Mouse (Mus musculus) CH12.LX (cell line): ENCODE data around the gene G6pc. TPM values are rescaled to one million over a fixed set of nuclear protein-coding genes. Genes with fewer than 3 reads are reported as not detected.

Experiments
- DNase-seq: peaks from one replicate; pipeline ENCODE4 v3.0.0-alpha.2; 2013; ENCODE audit errors: extremely low read depth
- H3K27ac ChIP-seq: 2 replicates; pipeline ENCODE4 v1.5.1; 2012; ENCODE audit warnings: low read depth, mild to moderate bottlenecking, control low read depth, moderate library complexity; ENCODE audit not compliant: insufficient read depth
- H3K27me3 ChIP-seq: replicated peaks from 2 replicates; pipeline ENCODE3; 2012; ENCODE audit warnings: inconsistent platforms
- H3K36me3 ChIP-seq, 2 experiments: replicated peaks in 1 of 2; 2 replicates each; pipeline versions ENCODE3 to v1.6.1; 2012; ENCODE audit warnings: inconsistent platforms in 1 of 2, low read length in 1 of 2, mild to moderate bottlenecking in 1 of 2, mixed read lengths in 1 of 2, moderate library complexity in 1 of 2; ENCODE audit not compliant: control insufficient read depth in 1 of 2, insufficient read depth in 1 of 2
- H3K4me1 ChIP-seq, 2 experiments: 2 replicates each; pipeline ENCODE4 v1.6.1; 2012; ENCODE audit warnings: inconsistent platforms in 1 of 2, moderate library complexity in 1 of 2; ENCODE audit not compliant: insufficient read depth in 2 of 2, control insufficient read depth in 1 of 2
- H3K4me2 ChIP-seq: 2 replicates; pipeline ENCODE4 v1.6.1; 2012; ENCODE audit warnings: low read depth, mild to moderate bottlenecking, control low read depth; ENCODE audit not compliant: poor library complexity, insufficient read depth, severe bottlenecking
- H3K4me3 ChIP-seq, 3 experiments: fragments of 150-350 bp in 1 of 3; sonication (generic) in 1 of 3; replicated peaks in 1 of 3; 2 replicates each; pipeline versions ENCODE3 to v1.5.1; 2011 to 2012; ENCODE audit warnings: low read depth in 2 of 3, low read length in 2 of 3, mild to moderate bottlenecking in 2 of 3, moderate library complexity in 2 of 3, control low read depth in 1 of 3, improper control_type of control experiment in 1 of 3, inconsistent platforms in 1 of 3, mixed read lengths in 1 of 3; ENCODE audit not compliant: poor library complexity in 1 of 3
- H3K79me2 ChIP-seq: replicated peaks from 2 replicates; pipeline ENCODE4 v1.6.1; 2012; ENCODE audit warnings: mild to moderate bottlenecking, moderate library complexity; ENCODE audit not compliant: control insufficient read depth, poor library complexity, insufficient read depth, severe bottlenecking; ENCODE audit errors: extremely low read depth
- H3K9ac ChIP-seq: 2 replicates; pipeline ENCODE4 v1.6.1; 2012; ENCODE audit warnings: low read depth, mild to moderate bottlenecking, control low read depth, moderate library complexity; ENCODE audit not compliant: insufficient read depth
- H3K9me3 ChIP-seq: replicated peaks from 2 replicates; pipeline ENCODE3; 2012; ENCODE audit warnings: low read length, inconsistent platforms, mixed read lengths
- CHD2 ChIP-seq: IDR thresholded peaks from 2 replicates; pipeline ENCODE4 v1.6.1; 2011; ENCODE audit warnings: low read length, improper control_type of control experiment
- E2F4 ChIP-seq: IDR thresholded peaks from 2 replicates; pipeline ENCODE4 v1.6.1; 2011; ENCODE audit warnings: low read depth, low read length, improper control_type of control experiment; ENCODE audit not compliant: insufficient replicate concordance
- EP300 ChIP-seq: IDR thresholded peaks from 2 replicates; pipeline ENCODE4 v1.6.1; 2011; ENCODE audit warnings: low read length, improper control_type of control experiment
- JUND ChIP-seq: conservative IDR thresholded peaks from 2 replicates; pipeline ENCODE4 v1.6.1; 2011; ENCODE audit warnings: low read depth, low read length, improper control_type of control experiment
- KAT2A ChIP-seq: IDR thresholded peaks from 2 replicates; pipeline ENCODE4 v1.6.1; 2012; ENCODE audit warnings: low read length, improper control_type of control experiment, inconsistent platforms; ENCODE audit not compliant: insufficient replicate concordance
- MAX ChIP-seq: IDR thresholded peaks from 2 replicates; pipeline ENCODE4 v1.6.1; 2011; ENCODE audit warnings: low read length, improper control_type of control experiment
- MAZ ChIP-seq: IDR thresholded peaks from 2 replicates; pipeline ENCODE4 v1.6.1; 2012; ENCODE audit warnings: low read depth, mild to moderate bottlenecking, inconsistent platforms, low read length, improper control_type of control experiment, moderate library complexity
- MEF2A ChIP-seq: IDR thresholded peaks from 2 replicates; pipeline ENCODE4 v1.6.1; 2014; ENCODE audit warnings: low read depth, mild to moderate bottlenecking, inconsistent platforms, low read length, improper control_type of control experiment, borderline replicate concordance
- POLR2AphosphoS2 ChIP-seq: IDR thresholded peaks from 2 replicates; pipeline ENCODE4 v1.6.1; 2011; ENCODE audit warnings: low read depth, low read length, improper control_type of control experiment
- RAD21 ChIP-seq: IDR thresholded peaks from 2 replicates; pipeline ENCODE4 v1.6.1; 2011; ENCODE audit warnings: low read depth, mild to moderate bottlenecking, low read length, improper control_type of control experiment, moderate library complexity
- TBP ChIP-seq: conservative IDR thresholded peaks from 2 replicates; pipeline ENCODE4 v1.6.1; 2011; ENCODE audit warnings: low read depth, low read length, improper control_type of control experiment
- USF2 ChIP-seq: conservative IDR thresholded peaks from 2 replicates; pipeline ENCODE4 v1.6.1; 2011; ENCODE audit warnings: low read depth, low read length, improper control_type of control experiment
- ZMIZ1 ChIP-seq: IDR thresholded peaks from 2 replicates; pipeline ENCODE4 v1.6.1; 2012; ENCODE audit warnings: low read depth, mild to moderate bottlenecking, inconsistent platforms, low read length, improper control_type of control experiment
- dilution Hi-C: fragments of 300-500 bp; cut with MboI; formaldehyde crosslinking; loops from 2 replicates; pipeline ENCODE4 v1.14.3; 2020; ENCODE audit warnings: low sequenced_read_pairs; ENCODE audit not compliant: extremely low pct_unique_long_range_greater_than_20kb, extremely low pct_ligation_motif_present
- in situ Hi-C: fragments of 300-500 bp; cut with MboI; formaldehyde crosslinking; loops from 3 replicates; pipeline ENCODE4 v1.14.3; 2019; ENCODE audit warnings: low sequenced_read_pairs, low pct_ligation_motif_present, low pct_unique_long_range_greater_than_20kb, mixed read lengths
- polyA plus RNA-seq: library from polyadenylated mRNA; unstranded; fragments of >175 nt; gene quantifications from 2 replicates; pipeline ENCODE4 v1.2.1, GENCODE M21; 2012; ENCODE audit warnings: low read depth; ENCODE audit not compliant: insufficient read length
- total RNA-seq, 2 experiments: library from RNA; depleted of rRNA; stranded (reverse); fragments of 300-350 nt in 1 of 2; fragments of >200 nt in 1 of 2; gene quantifications; 2 replicates each; pipeline ENCODE4 v1.2.3; 2012 to 2014

G6pc gene
- total and polyA plus RNA-seq, 3 experiments = 0.08 TPM; not detected in 2

- H3K9ac ChIP-seq = no peak overlapping the region
- H3K4me3 ChIP-seq = no peak overlapping the region
- H3K9me3 ChIP-seq = no peaks in the 10 kb centered on the region
- dilution Hi-C loops (no loop called here), in situ Hi-C loops (no loop called here)
- H3K4me1 ChIP-seq = peaks cover 7 to 39% of the 10 kb centered on the region in 2 experiments
- H3K27me3 ChIP-seq = no peaks in the 10 kb centered on the region
- no peak for DNase-seq
- peaks cover 12% of the 10 kb centered on the region for H3K79me2 ChIP-seq
- no peak overlapping the region for H3K4me2 ChIP-seq
- TF ChIP-seq POLR2AphosphoS2 = no peak
- no peak for TF ChIP-seq JUND
- TF ChIP-seq EP300 = no peak
- no peak for TF ChIP-seq TBP
- no peak for TF ChIP-seq ZMIZ1
- TF ChIP-seq KAT2A = no peak
- TF ChIP-seq MAX = no peak
- no peak for TF ChIP-seq RAD21
- TF ChIP-seq USF2 = no peak
- TF ChIP-seq CHD2 = no peak
- no peak overlapping the region for H3K27ac ChIP-seq
- no peaks in the 10 kb centered on the region for H3K36me3 ChIP-seq
Measured at GRCm38 (mm10) chr11:101420148-101420547, 52.8 kb downstream of the G6pc start.

- H3K79me2 ChIP-seq = peaks cover 7% of the 10 kb centered on the region
- dilution Hi-C loops = no loop called here
- H3K4me1 ChIP-seq = peaks cover 11 to 43% of the 10 kb centered on the region in 2 experiments
- H3K36me3 ChIP-seq = peaks cover 0 to 17% of the 10 kb centered on the region in 2 experiments
- H3K27ac ChIP-seq = peak within 1 kb of the TSS; percentile 29
- DNase-seq = peak; percentile 17
- peak within 1 kb of the TSS; percentile 60 for H3K9ac ChIP-seq
- no peaks in the 10 kb centered on the region for H3K27me3 ChIP-seq
- H3K4me2 ChIP-seq = peak within 1 kb of the TSS; percentile 87
- peak within 1 kb of the TSS; percentile 78 to 92 (median 80) for H3K4me3 ChIP-seq
- TF ChIP-seq KAT2A (0 out of 2 replicates have a peak, but pooled peaks have one; percentile 24), MAZ (0 out of 2 replicates have a peak, but pooled peaks have one; percentile 28), MEF2A (0 out of 2 replicates have a peak, but pooled peaks have one; percentile 6), E2F4 (no peak)
- TF ChIP-seq, all 38 proteins: peak for 3
- in situ Hi-C loops = no loop called here
- H3K9me3 ChIP-seq = no peaks in the 10 kb centered on the region
Measured at GRCm38 (mm10) chr11:101424105-101424851, 56.9 kb downstream of the G6pc start, which contains the start of gene Gm27029. Gm27029 (minus strand) TSS chr11:101424796.
